Mouse (Mus musculus) midbrain, postnatal 0 days (tissue): ENCODE measurements at regions not wholly inside any gene's neighbourhood (a gene's known extent, or its start where the extent isn't known, plus 50 kb on each side); places are given as distances from the start of the nearest gene placed in this dataset.

ENCODE experiments used
- ATAC-seq: fragments of 200-750 bp; cut with Nextera tagmentation; 2 replicates; pipeline ENCODE4 v1.8.0; 2017; ENCODE audit warnings: moderate number of reproducible peaks, mild to moderate bottlenecking, moderate TSS enrichment, moderate library complexity; ENCODE audit not compliant: low FRiP score
- DNase-seq: peaks from one replicate; pipeline ENCODE4 v3.0.0-alpha.2; 2015; ENCODE audit warnings: low spot score
- H3K27ac ChIP-seq: fragments of 300-500 bp; sonication (generic); 2 replicates; pipeline ENCODE4 v1.5.1; 2014; ENCODE audit warnings: low read depth, mild to moderate bottlenecking, low read length, mixed read lengths
- H3K27me3 ChIP-seq: fragments of 300-500 bp; sonication (generic); 2 replicates; pipeline ENCODE4 v1.6.1; 2014; ENCODE audit warnings: low read length, control low read depth, mixed read lengths; ENCODE audit not compliant: insufficient read depth
- H3K36me3 ChIP-seq: fragments of 300-500 bp; sonication (generic); 2 replicates; pipeline ENCODE4 v1.6.1; 2014; ENCODE audit warnings: low read length, control low read depth, mixed read lengths; ENCODE audit not compliant: insufficient read depth
- H3K4me1 ChIP-seq: fragments of 300-500 bp; sonication (generic); 2 replicates; pipeline ENCODE4 v1.6.1; 2014; ENCODE audit warnings: mild to moderate bottlenecking, control low read depth, antibody characterized with exemption, low read length, mixed read lengths; ENCODE audit not compliant: insufficient read depth
- H3K4me2 ChIP-seq: fragments of 300-500 bp; sonication (generic); 2 replicates; pipeline ENCODE4 v1.6.1; 2014; ENCODE audit warnings: low read depth, mild to moderate bottlenecking, low read length, mixed read lengths; ENCODE audit not compliant: poor library complexity, severe bottlenecking
- H3K4me3 ChIP-seq: fragments of 300-500 bp; sonication (generic); 2 replicates; pipeline ENCODE4 v1.5.1; 2014; ENCODE audit warnings: low read depth, mild to moderate bottlenecking, low read length, moderate library complexity
- H3K9ac ChIP-seq: fragments of 300-500 bp; sonication (generic); replicated peaks from 2 replicates; pipeline ENCODE4 v1.6.1; 2014; ENCODE audit warnings: mild to moderate bottlenecking, low read length, moderate library complexity, mixed read lengths; ENCODE audit not compliant: poor library complexity, severe bottlenecking
- H3K9me3 ChIP-seq: fragments of 300-500 bp; sonication (generic); 2 replicates; pipeline ENCODE4 v1.6.1; 2016; ENCODE audit warnings: low read length, control low read depth
- CTCF ChIP-seq: IDR thresholded peaks from 2 replicates; pipeline ENCODE4 v1.5.1; 2016; ENCODE audit warnings: antibody characterized with exemption, mild to moderate bottlenecking
- WGBS: fragments of 180-500 bp; shearing (Covaris S2); extraction: QIAGEN DNeasy Blood & Tissue Kit; methylation state at CpG from one replicate; pipeline ENCODE4 v1.1.7; 2014; 5-methylcytosine and 5-hydroxymethylcytosine counted together

DNA sequence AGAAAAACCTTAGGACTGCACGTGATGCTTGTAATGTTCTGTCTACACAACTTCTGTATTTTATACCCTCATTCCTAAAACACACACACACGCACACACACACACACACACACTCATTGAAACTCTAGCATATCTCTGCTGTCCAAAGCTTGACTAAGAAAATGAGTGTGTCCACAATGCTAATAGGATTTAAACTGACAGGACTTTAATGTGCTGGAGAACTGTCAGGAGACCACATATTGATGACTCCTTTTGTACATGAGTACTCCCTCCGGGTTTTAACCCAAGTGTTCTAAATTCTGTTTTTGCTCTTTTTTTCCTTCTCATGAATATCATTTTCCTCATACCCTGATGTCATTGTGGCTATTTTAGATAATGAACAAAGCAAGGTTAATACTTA is 283.4 kb downstream of the Kctd12 start:
- H3K4me3 ChIP-seq: no peak overlapping the region
- H3K27ac ChIP-seq: no peak overlapping the region
- H3K9ac ChIP-seq: no peak overlapping the region
- no peaks in the 10 kb centered on the region for H3K27me3 ChIP-seq
- no peak for DNase-seq
- no peaks in the 10 kb centered on the region for H3K36me3 ChIP-seq
- H3K4me1 ChIP-seq: no peaks in the 10 kb centered on the region
- no peak overlapping the region for H3K4me2 ChIP-seq
- no peak for TF ChIP-seq CTCF
- 55% methylated on average over 3 of the region's 3 CpGs for WGBS
- H3K9me3 ChIP-seq: no peaks in the 10 kb centered on the region
- ATAC-seq: no peak

DNA sequence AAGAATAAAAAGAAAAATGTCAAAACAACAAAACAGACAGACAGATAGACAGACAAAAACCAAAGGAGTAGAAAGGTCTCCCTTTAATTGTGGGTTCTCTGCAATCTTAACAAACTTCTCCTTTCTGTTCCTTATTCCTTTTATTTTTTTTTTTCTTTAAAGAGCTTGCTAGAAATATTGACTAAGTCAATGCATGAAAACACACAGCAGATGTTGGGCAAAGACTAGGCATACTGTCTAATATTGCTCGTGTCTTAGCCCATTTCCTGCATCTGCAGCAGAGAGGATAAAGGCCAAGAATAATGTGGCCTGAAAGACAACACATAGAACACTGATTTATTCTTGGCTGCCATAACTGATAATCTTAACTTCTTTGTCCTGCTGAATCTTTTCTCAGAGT is 295.6 kb downstream of the Kctd12 start:
- WGBS: 63% methylated on average over 1 of the region's 1 CpGs
- no peak overlapping the region for H3K9ac ChIP-seq
- no peaks in the 10 kb centered on the region for H3K36me3 ChIP-seq
- ATAC-seq (no peak), DNase-seq (no peak)
- no peak overlapping the region for H3K4me2 ChIP-seq
- H3K27ac ChIP-seq: no peak overlapping the region
- TF ChIP-seq CTCF: no peak
- no peaks in the 10 kb centered on the region for H3K4me1 ChIP-seq
- no peak overlapping the region for H3K4me3 ChIP-seq
- H3K9me3 ChIP-seq: no peaks in the 10 kb centered on the region
- H3K27me3 ChIP-seq: no peaks in the 10 kb centered on the region

DNA sequence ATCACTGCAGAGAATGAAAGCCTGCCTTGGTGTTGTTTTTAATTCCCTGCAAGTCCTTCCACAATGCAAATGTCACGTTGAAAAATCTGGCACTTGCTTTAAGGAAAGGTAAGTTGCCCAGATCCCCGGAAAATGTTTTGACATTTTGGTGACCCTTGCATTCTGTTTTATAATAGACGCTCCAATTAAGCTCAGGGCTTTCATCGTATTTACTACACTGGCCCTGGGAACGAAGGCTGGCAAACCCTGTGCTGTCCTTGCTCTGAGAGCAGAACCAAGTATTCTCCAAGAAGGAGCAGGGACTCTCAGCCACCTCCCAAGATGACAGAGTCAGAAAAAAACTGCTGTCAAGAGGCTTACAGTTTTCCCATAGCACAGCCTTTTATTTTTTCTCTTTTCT is 305.9 kb downstream of the Kctd12 start:
- no peak overlapping the region for H3K4me2 ChIP-seq
- no peak overlapping the region for H3K27ac ChIP-seq
- no peak overlapping the region for H3K4me3 ChIP-seq
- no peaks in the 10 kb centered on the region for H3K4me1 ChIP-seq
- DNase-seq (no peak), ATAC-seq (no peak)
- WGBS: 56% methylated on average over 5 of the region's 5 CpGs
- no peaks in the 10 kb centered on the region for H3K27me3 ChIP-seq
- no peak for TF ChIP-seq CTCF
- H3K36me3 ChIP-seq: no peaks in the 10 kb centered on the region
- no peaks in the 10 kb centered on the region for H3K9me3 ChIP-seq
- no peak overlapping the region for H3K9ac ChIP-seq

DNA sequence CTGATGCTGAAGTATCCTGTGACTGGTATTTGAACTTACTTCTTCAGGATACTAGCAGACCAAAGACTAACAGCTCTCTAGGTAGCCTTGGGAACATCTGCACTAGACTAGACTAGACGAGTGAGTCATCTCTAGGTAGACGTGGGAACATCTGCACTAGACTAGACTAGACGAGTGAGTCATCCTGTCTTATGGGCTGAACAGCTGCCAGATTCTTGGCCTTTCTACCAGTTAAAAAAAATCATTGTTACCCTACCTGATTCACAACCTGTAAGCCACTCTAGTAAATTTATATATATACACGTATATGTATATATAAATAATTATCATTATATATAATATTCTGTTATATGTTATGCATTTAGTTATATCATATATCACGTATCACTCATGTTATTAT is 307.8 kb downstream of the Kctd12 start:
- no peak for TF ChIP-seq CTCF
- Histone ChIP-seq H3K9ac (no peak overlapping the region), H3K4me3 (no peak overlapping the region), H3K27ac (no peak overlapping the region), H3K36me3 (no peaks in the 10 kb centered on the region), H3K27me3 (no peaks in the 10 kb centered on the region), H3K4me1 (no peaks in the 10 kb centered on the region), H3K4me2 (no peak overlapping the region), H3K9me3 (no peaks in the 10 kb centered on the region)
- no peak for ATAC-seq
- WGBS: 89% methylated on average over 5 of the region's 5 CpGs
- no peak for DNase-seq

DNA sequence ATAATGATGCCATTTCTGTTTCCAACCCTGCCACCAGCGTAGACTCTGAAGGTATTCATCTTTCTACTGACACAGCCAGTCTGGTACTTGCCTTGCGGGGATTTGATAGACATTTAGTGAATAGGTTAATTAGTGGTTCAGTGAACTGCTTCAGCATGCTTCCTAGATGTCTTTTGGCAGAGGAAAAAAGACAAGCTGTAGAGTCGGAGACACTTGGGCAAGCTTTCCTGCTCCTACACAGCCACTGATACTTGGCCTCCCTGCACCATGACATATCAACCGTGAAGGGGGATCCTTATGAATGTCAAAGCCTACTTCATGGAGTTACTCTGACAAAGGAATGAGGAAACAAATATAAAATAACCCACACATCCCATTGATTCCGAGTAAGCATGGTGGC is 308.7 kb downstream of the Kctd12 start:
- no peak for TF ChIP-seq CTCF
- Histone ChIP-seq H3K4me2 (no peak overlapping the region), H3K9me3 (no peaks in the 10 kb centered on the region), H3K4me1 (no peaks in the 10 kb centered on the region), H3K27me3 (no peaks in the 10 kb centered on the region), H3K4me3 (no peak overlapping the region), H3K9ac (no peak overlapping the region), H3K36me3 (no peaks in the 10 kb centered on the region), H3K27ac (no peak overlapping the region)
- 67% methylated on average over 5 of the region's 5 CpGs for WGBS
- DNase-seq (peak; percentile 65), ATAC-seq (no peak)

- DNase-seq (peak; percentile 42), ATAC-seq (no peak)
- no peaks in the 10 kb centered on the region for H3K27me3 ChIP-seq
- no peaks in the 10 kb centered on the region for H3K4me1 ChIP-seq
- TF ChIP-seq CTCF: no peak
- no peak overlapping the region for H3K4me2 ChIP-seq
- no peaks in the 10 kb centered on the region for H3K36me3 ChIP-seq
- H3K4me3 ChIP-seq: no peak overlapping the region
- WGBS: 53% methylated on average over 2 of the region's 2 CpGs
- H3K27ac ChIP-seq: no peak overlapping the region
- H3K9ac ChIP-seq: no peak overlapping the region
- H3K9me3 ChIP-seq: no peaks in the 10 kb centered on the region
These were observed 319.2 kb downstream of the Kctd12 start for GRCm38 (mm10) chr14:102663240-102663639.

GRCm38 (mm10) chr14:102660351-102660750 is 322.1 kb downstream of the Kctd12 start:
- no peak overlapping the region for H3K4me2 ChIP-seq
- H3K9me3 ChIP-seq: no peaks in the 10 kb centered on the region
- WGBS: 89% methylated on average over 11 of the region's 11 CpGs
- no peak for TF ChIP-seq CTCF
- no peak overlapping the region for H3K9ac ChIP-seq
- no peaks in the 10 kb centered on the region for H3K36me3 ChIP-seq
- no peaks in the 10 kb centered on the region for H3K4me1 ChIP-seq
- ATAC-seq (no peak), DNase-seq (no peak)
- H3K4me3 ChIP-seq: no peak overlapping the region
- no peaks in the 10 kb centered on the region for H3K27me3 ChIP-seq
- no peak overlapping the region for H3K27ac ChIP-seq
